Mouse (Mus musculus) 3134 (cell line): ENCODE data around the gene 1700003H04Rik.

Source experiments
- DNase-seq: peaks from one replicate; pipeline ENCODE4 v3.0.0-alpha.2; 2011; ENCODE audit warnings: low spot score; ENCODE audit not compliant: insufficient read length; ENCODE audit errors: extremely low read depth

Gene 1700003H04Rik

DNA sequence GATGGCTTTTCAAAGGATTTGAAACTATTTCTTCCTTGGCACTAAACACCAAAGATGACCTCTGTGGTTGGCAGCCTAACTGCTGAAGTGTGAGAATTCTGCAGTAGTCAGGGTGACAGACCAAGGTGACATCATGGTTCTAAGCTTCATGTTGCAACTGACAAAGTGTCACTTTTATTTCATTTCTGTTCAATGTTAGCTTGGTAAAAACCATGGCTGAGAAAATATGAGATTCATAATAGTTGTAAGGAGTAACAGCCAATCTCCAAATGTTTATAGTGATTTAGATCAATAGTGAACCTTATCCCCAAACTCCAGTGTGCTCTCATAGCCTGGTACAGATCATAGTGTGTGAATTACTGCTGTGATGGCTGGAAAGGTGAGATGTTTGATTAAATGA lies at the start of gene 1700003H04Rik:
1700003H04Rik (minus strand) TSS at position 101 of the 400 bp plus-strand sequence.
- DNase-seq = no peak

DNA sequence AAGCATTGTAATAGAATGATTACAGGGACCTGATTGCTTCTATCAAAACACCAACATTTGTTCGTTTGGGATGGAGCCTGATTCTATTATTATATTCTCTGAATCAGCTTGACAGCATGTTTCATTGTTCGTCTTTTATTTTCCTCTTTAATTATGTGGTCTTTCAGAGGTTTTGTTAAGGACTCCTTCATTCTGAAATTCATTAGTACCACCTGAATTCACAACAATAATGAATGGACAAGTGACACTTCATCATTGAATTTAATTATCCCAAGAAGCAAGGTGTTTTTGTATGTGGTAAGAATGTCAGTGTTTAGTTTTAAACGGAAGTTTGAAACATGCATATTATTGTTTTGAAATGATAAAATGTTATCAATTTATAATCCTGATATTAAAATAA lies 42.1 kb upstream of the 1700003H04Rik start:
- DNase-seq = no peak

DNA sequence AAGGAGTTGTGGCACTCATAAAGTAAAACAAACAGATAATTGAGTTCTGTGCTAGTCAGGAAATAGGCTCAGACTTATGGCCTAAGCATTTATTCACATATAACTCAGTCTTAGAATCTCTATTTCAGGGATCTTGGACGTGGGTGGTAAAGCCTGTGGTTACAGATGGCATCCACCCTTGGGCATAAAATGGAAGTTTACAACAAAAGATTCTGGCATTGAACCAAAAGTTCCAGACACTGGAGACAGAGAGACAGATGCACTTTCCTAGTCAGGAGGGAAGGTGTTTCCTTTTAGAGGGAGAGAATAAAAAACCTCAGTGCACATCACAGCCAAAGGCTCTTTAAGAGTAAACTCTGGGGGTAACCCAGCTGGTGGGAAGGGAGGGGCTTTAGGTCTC lies 32.4 kb upstream of the 1700003H04Rik start:
- DNase-seq = no peak

DNA sequence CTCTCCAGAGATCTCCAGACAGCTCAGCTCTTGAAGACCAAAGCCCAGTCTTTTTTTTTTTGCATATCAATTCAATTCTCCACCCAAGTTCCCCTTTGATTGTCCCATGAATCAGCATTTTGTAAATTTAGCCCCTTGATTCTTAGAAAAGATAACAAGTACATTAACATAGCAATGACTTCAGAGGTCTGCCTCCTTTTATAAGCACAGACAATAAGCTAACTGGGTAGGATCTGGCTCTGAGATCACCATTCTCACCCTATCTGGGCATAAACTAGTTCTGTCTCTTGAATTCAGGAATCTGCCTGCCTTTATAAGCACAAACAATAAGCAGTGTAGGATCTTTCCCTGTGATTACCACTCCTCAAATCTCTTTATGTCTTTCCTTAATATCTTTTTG lies 29.1 kb upstream of the 1700003H04Rik start:
- no peak for DNase-seq

DNA sequence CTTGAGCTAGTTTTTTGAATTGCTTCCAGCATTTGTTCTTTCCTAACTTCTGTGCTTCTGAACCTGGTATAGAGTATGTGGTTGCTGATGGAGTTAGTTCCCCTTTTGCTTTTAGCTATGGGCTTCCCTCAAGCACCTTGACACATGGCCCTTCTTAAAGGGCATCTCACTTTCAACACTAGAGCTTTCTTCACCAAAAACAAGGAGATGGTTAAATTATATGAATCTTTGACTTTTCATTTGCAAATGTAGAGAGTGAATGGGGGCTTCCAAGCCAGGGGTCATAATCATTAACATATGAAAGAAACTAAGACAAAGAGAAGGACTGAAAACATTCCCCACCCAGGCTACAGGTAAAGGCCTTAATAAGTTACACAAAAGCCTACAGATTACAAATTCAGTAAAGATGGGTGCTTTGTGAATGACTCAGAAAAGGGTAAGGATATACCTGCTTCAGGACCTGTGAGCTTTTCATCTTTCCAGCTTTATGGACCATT lies 25.2 kb upstream of the 1700003H04Rik start:
- DNase-seq = no peak

DNA sequence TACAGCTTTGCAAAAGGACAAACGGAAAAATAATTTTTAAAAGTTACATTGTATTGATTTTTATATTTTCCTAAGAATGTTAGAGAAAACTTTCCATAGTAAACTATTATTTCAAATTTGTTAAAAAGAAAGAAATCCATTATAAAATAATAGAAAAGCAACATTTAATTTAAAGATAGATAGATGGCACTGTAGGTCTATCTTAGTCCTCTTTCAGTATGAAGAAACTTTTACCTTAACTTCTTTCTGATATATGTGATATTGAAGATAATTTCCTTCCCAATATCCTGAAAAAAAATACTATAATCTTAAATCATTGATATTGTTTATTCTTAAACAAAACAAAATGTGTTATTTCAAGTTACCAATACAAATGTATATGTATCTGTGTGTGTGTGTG lies 24.6 kb upstream of the 1700003H04Rik start:
- DNase-seq = no peak

DNA sequence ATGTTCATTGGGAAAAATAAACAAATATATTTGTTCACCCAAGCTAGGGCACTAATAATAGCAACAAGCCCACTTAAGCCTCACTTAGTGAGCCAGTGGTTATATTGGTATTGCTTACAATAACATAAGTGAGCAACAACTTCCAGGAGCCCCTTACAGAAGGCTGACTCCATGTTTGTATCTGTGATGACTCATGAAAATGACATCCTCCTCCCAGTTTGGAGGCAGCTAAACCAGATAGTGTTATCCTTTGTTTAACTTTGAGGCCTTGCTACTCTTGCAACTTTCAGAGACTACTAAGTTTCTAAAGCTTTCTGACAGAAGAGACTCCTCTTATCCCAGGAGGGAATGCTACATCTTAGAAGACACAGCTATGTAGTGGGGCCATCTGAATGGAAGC lies 16.9 kb upstream of the 1700003H04Rik start:
- no peak for DNase-seq

DNA sequence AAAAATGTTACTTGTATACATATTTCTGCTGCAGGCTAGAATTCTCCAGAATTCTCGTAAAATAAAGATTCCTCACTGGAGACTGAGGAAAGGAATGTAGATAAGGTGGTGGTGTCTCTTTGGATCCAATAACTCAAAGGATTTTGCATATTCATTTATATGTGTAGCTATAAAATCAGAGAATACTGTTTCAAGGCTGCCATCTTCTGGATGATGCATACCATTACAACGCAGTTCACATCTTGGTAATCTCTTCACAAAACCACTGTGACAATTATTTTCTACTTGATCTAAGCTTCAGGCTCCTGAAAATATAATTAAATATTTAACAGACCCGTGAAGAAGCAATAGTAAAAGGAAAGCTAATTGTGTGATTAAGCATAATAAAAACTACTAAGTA lies 6.6 kb upstream of the 1700003H04Rik start:
- DNase-seq = no peak

DNA sequence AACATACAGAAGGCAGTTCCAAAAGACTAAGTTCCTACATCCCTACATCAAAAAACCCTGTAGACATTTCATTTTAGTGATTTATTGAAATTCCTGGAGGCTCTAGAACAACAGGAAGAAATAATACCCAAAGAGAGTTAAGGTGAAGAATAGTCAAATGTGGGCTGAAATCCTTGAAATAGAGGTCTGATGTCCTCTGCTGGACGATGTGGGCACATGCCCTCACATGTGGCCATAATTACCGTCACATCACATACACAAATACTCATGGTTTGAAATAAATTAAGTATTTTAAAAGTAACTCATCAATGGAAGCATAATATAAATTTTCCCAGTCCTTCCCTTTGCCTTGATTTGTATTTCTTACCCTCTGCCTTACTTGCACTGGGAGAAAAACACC lies 4.9 kb upstream of the 1700003H04Rik start:
- DNase-seq = no peak

DNA sequence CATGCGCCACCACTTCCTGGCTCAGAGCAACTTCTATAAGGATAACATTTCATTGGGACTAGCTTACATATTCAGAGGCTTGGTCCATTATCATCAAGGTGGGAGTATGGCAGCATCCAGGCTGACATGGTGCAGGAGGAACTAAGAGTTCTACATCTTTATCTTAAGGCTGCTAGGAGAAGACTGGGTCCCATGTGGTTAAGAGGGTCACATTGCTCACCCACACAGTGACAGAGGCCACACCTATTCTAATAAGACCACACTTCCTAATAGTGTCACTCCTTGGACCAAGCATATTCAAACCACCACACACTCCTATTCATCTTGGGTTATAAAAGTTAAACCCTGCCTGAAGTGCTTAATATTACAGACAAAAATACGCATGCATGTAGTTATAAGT lies 23.6 kb downstream of the 1700003H04Rik start:
- no peak for DNase-seq

DNA sequence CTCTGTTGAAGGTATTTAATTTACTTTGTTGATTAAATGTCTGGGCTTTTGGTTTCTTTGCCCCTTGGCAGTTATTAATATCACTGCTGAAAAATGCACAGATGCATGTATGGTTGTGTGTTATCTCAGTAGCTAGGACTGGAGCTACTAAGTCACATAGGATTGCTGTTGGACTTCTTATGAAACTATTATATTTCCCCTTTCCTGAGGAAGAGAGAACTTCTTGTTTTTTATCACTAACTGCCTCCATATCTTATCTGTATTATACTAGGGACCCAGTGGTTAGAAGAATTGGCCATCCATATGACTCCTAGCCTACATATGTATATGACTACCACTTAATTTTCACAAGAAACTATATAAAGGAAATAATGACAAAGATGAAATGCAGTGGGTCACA lies 24.9 kb downstream of the 1700003H04Rik start:
- no peak for DNase-seq

DNA sequence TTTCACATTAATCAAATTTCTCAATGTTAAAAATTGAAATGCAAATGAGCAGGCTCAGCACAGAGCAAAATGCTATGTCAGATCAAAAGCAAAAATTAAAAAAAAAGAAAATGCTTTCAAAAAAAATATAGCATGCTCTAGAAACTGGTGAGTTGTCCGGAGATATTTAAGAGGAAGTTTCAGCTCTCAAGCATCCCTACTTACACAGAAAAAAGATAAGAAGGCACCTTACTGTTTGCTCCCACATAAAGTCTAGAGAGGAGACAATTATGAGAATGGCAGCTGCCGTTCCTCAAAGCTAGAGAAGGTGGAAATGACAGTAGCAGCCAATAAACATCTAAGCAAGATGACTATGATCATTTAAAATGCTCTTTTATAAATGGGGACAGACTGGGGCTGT lies 25.8 kb downstream of the 1700003H04Rik start:
- DNase-seq = no peak

DNA sequence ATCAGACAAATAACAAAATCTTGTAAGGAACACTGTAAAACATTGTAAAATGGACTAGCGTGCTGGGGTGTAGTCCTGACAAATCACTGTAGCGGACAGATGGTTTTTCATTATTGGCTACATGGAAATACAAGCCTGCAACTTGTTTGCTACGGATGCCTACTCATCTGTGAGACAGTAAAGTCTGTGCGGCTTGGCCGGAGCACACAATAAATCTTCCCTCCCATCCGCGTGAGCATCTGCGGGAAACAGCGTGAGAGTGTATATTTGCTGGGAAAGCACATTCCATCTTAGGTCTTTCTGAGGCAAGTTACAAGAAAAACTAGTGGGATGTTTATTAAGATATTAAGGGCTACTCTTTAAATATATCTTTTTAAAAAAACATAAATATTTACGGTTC lies 32.0 kb downstream of the 1700003H04Rik start:
- DNase-seq = no peak

DNA sequence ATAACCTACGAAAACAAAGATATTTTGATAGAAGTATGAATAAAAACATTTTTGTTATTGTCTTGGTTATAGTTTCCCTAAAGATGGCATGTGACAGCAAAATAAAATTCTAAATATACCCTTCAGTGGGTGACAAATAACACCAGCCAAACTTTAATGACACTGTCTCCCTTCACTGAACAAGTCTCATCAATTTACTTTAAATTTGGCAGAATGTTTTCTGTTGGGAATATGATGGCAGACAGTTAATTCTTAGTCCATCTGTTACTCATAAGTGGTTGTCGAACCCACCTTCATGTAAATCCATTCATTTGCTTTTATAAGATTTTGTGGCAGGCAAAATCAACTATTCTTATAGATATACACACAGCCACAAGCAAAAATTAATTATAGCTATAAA lies 42.6 kb downstream of the 1700003H04Rik start:
- DNase-seq = no peak

DNA sequence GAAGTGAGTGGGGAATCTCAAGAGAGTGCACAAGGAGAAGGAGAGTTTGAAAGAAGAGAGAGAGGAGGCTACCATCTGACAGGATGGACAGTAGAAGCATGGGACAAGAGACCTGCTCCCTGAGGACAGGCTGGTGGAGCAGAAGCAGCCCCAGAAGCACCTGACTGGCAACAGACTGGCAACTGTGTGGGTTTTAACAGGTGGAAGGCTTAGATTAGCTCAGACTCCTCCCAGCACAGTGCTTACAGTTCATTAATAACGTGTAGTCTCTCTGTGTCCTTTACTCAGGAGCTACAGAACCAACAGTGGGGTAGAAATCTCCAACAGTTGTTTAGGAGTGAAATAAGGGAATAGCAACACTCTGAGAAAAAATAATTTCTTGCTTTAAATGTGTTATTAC lies 44.3 kb downstream of the 1700003H04Rik start:
- DNase-seq = no peak

DNA sequence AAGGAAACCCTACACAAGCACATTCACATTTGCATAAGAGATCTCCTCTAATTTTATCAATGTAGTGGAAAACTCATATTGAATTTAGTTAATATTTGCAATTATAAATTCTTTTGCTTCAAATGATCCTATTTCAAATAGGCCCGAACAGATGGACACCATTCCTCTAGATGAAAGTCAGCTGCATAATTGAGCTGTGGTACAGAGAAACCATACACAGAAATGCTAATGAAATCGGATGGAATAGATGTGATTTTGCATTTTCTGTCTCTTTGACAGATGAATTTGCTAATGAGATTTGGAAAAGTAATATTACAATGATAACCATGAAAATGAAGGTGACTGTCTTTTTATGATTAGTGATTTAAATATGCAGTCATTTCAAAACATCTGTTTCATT lies 62.1 kb downstream of the 1700003H04Rik start:
- no peak for DNase-seq
